Mouse (Mus musculus): ENCODE measurements around the gene Rab27a.

GRCm38 (mm10) chr9:73048927-73049326 is 4.3 kb downstream of the Rab27a start:
- TF ChIP-seq CTCF (conservative IDR thresholded peaks at IDR 0.05; ENCODE audit: low read length) (no peak), POU5F1 (IDR thresholded peaks at IDR 0.05; ENCODE audit: borderline replicate concordance, low read length) (no peak)

Measured in E14TG2a.4 (cell line).